Mouse (Mus musculus): ENCODE data around the gene Gm38394. TPM values are rescaled to one million over a fixed set of nuclear protein-coding genes. Genes with fewer than 3 reads are reported as not detected.

The Gm38394 gene
- polyA plus RNA-seq, 1 experiment: 1.4 TPM

DNA sequence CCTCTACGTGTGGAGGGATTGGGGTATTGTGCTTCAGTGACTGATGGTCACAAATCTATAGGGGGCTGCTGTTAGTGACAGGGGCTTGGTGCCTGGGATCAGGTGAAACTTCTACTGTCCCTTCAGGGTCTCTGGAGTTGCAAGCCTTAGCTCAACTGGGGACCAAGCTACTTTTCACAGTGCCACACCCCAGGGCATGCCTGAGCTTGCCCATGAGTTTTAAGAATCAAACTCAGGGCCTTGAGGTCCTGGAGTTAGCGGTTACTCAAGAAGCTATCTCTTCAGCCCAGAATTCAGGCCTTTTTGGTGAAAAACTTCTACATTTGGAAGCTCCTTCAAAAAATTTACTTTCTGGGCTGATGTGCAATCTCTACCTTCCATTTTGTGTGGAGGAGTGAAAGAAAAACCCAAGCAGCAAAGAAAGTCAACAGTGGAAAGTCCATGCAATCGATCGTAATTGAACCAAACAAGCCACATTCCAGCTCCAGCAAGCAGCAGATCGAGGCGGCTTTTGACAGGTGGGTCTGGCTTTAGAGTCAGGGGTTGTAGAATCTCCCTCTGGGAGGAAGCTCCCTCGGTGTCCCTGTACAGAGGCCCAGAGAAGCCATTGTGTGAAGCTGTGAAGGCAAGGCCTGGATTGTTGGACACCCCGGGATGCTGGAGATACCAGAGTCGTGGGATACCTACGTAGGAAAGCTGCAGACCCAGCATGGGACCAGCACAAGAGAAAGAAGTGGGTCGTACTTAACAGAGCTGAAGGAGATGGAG lies 3.3 kb upstream of the Gm38394 start:
- WGBS: 90% methylated on average over 11 of the region's 11 CpGs
- H3K4me3 ChIP-seq (ENCODE audit: extremely low read depth, insufficient read depth, insufficient read length): no peak overlapping the region

DNA sequence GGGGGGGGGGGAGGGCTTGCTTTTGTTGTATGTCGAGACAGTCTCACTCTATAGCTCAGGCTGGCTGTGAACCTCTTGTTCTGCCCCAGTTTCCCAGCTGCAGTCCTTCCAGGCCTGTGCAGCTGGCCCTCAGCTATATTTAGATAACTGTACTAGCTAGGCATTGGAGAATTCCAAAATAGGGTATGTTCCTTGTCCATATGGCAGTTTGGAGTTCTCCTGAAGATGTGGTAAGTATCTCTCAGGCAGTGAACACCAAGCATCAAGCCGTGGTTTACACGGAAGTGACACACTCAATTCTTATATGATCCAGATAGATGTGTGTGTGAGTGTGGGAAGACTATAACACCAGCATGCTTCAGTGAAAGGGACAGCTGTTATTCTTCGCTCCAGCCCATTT lies 2.3 kb upstream of the Gm38394 start:
- TF ChIP-seq POLR2A (IDR thresholded peaks at IDR 0.05; ENCODE audit: low read depth, low read length): no peak
- no peak for TF ChIP-seq CTCF (IDR thresholded peaks at IDR 0.05; ENCODE audit: extremely low read depth, insufficient read depth, insufficient read length, insufficient replicate concordance)
- H3K4me3 ChIP-seq (ENCODE audit: extremely low read depth, insufficient read depth, insufficient read length): no peak overlapping the region
- 90% methylated on average over 4 of the region's 4 CpGs for WGBS

More for the DNA sequence above, 3.3 kb upstream of the Gm38394 start:
- no peaks in the 10 kb centered on the region for H3K27me3 ChIP-seq (ENCODE audit: control insufficient read depth, insufficient read depth, low read length)
- no peak overlapping the region for H3K27ac ChIP-seq (ENCODE audit: insufficient read depth, low read length)
- TF ChIP-seq CTCF (IDR thresholded peaks at IDR 0.05; ENCODE audit: extremely low read depth, insufficient read depth, insufficient read length, insufficient replicate concordance) (no peak), POLR2A (IDR thresholded peaks at IDR 0.05; ENCODE audit: low read depth, low read length) (no peak)
- H3K4me1 ChIP-seq (ENCODE audit: control insufficient read depth, insufficient read depth, insufficient read length): peaks cover 3% of the 10 kb centered on the region; the same call in 1 of the 2 replicates
- no peak for DNase-seq (ENCODE audit: low read depth in 1 of 2, low spot score in 2 of 2)
- H3K36me3 ChIP-seq (ENCODE audit: control insufficient read depth, insufficient read depth, low read length): no peaks in the 10 kb centered on the region

DNA sequence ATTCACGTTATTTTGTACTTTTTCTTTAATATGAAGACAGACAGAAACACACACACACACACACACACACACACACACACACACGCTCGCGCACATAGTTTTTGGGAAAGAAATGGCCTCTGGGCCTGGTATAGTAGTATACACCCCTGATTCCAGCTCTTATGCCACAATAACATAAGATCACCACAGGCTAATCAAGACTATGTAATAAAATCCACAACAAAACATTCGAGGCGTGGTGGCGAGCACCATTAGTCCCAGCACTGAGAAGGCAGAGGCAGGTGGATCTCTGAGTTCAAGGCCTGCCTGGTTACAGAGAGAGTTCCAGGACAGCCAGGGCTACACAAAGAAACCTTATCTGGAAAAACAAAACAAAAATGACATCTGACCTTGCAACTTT lies 1.8 kb upstream of the Gm38394 start:
- H3K27me3 ChIP-seq (ENCODE audit: control insufficient read depth, insufficient read depth, low read length): no peaks in the 10 kb centered on the region
- DNase-seq (ENCODE audit: low read depth in 1 of 2, low spot score in 2 of 2): no peak
- H3K27ac ChIP-seq (ENCODE audit: insufficient read depth, low read length): no peak overlapping the region
- peaks cover 3% of the 10 kb centered on the region for H3K36me3 ChIP-seq (ENCODE audit: control insufficient read depth, insufficient read depth, low read length)
- no peak overlapping the region for H3K4me3 ChIP-seq (ENCODE audit: extremely low read depth, insufficient read depth, insufficient read length)
- WGBS: 95% methylated on average over 7 of the region's 7 CpGs
- H3K4me1 ChIP-seq (ENCODE audit: control insufficient read depth, insufficient read depth, insufficient read length): peaks cover 3% of the 10 kb centered on the region; the same call in 1 of the 2 replicates
- TF ChIP-seq CTCF (IDR thresholded peaks at IDR 0.05; ENCODE audit: extremely low read depth, insufficient read depth, insufficient read length, insufficient replicate concordance): no peak
- no peak for TF ChIP-seq POLR2A (IDR thresholded peaks at IDR 0.05; ENCODE audit: low read depth, low read length)

More for the DNA sequence above, 2.3 kb upstream of the Gm38394 start:
- no peaks in the 10 kb centered on the region for H3K27me3 ChIP-seq (ENCODE audit: control insufficient read depth, insufficient read depth, low read length)
- H3K36me3 ChIP-seq (ENCODE audit: control insufficient read depth, insufficient read depth, low read length): no peaks in the 10 kb centered on the region
- DNase-seq (ENCODE audit: low read depth in 1 of 2, low spot score in 2 of 2): no peak
- H3K4me1 ChIP-seq (ENCODE audit: control insufficient read depth, insufficient read depth, insufficient read length): peaks cover 3% of the 10 kb centered on the region; the same call in 1 of the 2 replicates
- no peak overlapping the region for H3K27ac ChIP-seq (ENCODE audit: insufficient read depth, low read length)

DNA sequence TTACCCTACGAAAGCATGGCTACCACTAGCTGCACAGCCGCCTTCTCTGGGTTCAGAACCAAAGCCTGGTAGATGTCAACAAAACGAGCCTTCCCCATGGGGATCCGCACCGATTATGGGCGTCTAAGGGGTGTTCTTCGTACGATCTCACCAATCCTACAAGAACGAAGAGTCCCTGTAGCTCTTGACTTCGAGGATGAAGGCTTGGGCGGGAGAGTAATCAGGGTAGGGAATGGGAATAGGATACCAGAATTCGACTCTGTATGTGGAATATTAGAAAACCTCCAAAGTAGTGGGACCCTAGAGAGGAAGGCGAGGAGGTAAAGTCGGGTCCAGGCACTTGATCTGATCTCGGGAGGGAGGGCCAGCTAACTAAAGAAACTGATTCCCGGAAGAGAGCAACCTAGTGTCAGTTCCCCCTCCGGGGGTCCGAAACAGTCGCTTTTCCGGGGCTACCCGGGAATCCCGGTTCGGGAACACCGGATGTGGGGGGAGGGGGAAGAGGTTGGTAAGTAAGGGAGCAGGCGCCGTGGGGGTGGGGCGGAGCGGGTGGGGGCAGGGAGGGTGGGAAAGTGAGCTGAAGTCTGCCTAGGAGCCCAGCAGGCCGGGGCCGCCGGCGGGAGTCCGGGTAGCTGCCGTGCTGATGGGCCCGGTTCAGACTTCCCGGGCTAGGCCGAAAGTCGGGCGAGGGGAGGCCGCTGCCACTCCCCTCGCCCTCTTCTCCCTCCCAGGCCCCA lies 484 bp downstream of the Gm38394 start, which contains the start of gene Zbed6:
Gene Zbed6, minus strand, starts transcription at position 420 of the 737 bp plus-strand sequence.
- Histone ChIP-seq H3K4me3 (ENCODE audit: extremely low read depth, insufficient read depth, insufficient read length) (peak within 1 kb of the TSS; percentile 96), H3K27ac (ENCODE audit: insufficient read depth, low read length) (peak within 1 kb of the TSS; percentile 90), H3K4me1 (ENCODE audit: control insufficient read depth, insufficient read depth, insufficient read length) (peaks cover 6% of the 10 kb centered on the region; the same call in 1 of the 2 replicates), H3K36me3 (ENCODE audit: control insufficient read depth, insufficient read depth, low read length) (peaks cover 11% of the 10 kb centered on the region), H3K27me3 (ENCODE audit: control insufficient read depth, insufficient read depth, low read length) (no peaks in the 10 kb centered on the region)
- TF ChIP-seq POLR2A (IDR thresholded peaks at IDR 0.05; ENCODE audit: low read depth, low read length) (no peak), CTCF (IDR thresholded peaks at IDR 0.05; ENCODE audit: extremely low read depth, insufficient read depth, insufficient read length, insufficient replicate concordance) (no peak)
- WGBS: 1% methylated on average over 41 of the region's 41 CpGs
- peak in 1 of 2 experiments; percentile 46 for DNase-seq (ENCODE audit: low read depth in 1 of 2, low spot score in 2 of 2)

DNA sequence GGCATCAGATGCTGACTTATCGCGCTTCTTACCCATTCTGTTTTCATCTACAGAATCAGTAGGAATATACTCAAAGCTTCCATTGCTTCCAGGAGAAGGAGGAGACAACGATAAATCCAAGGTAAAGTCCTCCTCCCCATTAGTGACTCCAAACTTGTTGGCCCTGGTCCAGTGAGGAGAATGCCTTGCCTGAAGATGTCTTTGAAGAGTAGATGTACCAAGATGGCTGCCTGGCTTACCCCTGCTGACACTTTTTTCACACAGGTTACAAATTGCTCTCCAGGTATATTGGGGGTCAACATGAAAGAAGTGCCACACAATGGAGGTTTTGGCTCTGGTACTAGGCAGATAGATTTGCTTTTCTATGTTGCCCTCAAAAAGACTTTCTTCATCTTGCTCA lies 2.2 kb downstream of the Gm38394 start:
- TF ChIP-seq CTCF (IDR thresholded peaks at IDR 0.05; ENCODE audit: extremely low read depth, insufficient read depth, insufficient read length, insufficient replicate concordance): no peak
- TF ChIP-seq POLR2A (IDR thresholded peaks at IDR 0.05; ENCODE audit: low read depth, low read length): no peak
- 91% methylated on average over 3 of the region's 3 CpGs for WGBS
- Histone ChIP-seq H3K4me1 (ENCODE audit: control insufficient read depth, insufficient read depth, insufficient read length) (peaks cover 6% of the 10 kb centered on the region; the same call in 1 of the 2 replicates), H3K27me3 (ENCODE audit: control insufficient read depth, insufficient read depth, low read length) (no peaks in the 10 kb centered on the region), H3K36me3 (ENCODE audit: control insufficient read depth, insufficient read depth, low read length) (peaks cover 13% of the 10 kb centered on the region), H3K4me3 (ENCODE audit: extremely low read depth, insufficient read depth, insufficient read length) (no peak overlapping the region), H3K27ac (ENCODE audit: insufficient read depth, low read length) (no peak overlapping the region)
- no peak for DNase-seq (ENCODE audit: low read depth in 1 of 2, low spot score in 2 of 2)

DNA sequence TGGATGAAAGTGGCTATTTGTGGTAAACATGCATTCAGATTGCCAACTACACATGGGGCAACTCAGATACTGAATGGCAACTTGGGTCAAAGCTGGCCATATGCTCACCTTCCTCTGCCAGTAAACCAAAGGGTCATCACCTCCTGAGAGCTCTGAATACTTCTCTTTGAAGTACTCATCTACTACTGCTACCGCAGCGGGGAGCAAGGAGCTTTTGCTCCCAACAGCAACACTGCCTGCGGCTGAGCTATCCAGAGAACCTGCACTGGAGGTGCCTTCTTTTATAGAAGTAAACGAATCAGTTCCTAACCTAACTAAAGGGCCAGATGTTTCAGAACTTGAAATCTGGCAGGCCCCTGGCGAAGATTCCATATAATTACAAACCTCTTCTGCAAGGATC lies 4.3 kb downstream of the Gm38394 start:
- no peaks in the 10 kb centered on the region for H3K27me3 ChIP-seq (ENCODE audit: control insufficient read depth, insufficient read depth, low read length)
- WGBS: 92% methylated on average over 5 of the region's 5 CpGs
- no peak overlapping the region for H3K4me3 ChIP-seq (ENCODE audit: extremely low read depth, insufficient read depth, insufficient read length)
- H3K27ac ChIP-seq (ENCODE audit: insufficient read depth, low read length): no peak overlapping the region
- TF ChIP-seq POLR2A (IDR thresholded peaks at IDR 0.05; ENCODE audit: low read depth, low read length): no peak
- no peak for TF ChIP-seq CTCF (IDR thresholded peaks at IDR 0.05; ENCODE audit: extremely low read depth, insufficient read depth, insufficient read length, insufficient replicate concordance)
- DNase-seq (ENCODE audit: low read depth in 1 of 2, low spot score in 2 of 2): no peak
- peaks cover 14% of the 10 kb centered on the region for H3K36me3 ChIP-seq (ENCODE audit: control insufficient read depth, insufficient read depth, low read length)
- peaks cover 6% of the 10 kb centered on the region; the same call in 1 of the 2 replicates for H3K4me1 ChIP-seq (ENCODE audit: control insufficient read depth, insufficient read depth, insufficient read length)
